Mouse (Mus musculus): Measurements from ENCODE around the gene Rnase2a. TPM values are rescaled to one million over a fixed set of nuclear protein-coding genes. Genes with fewer than 3 reads are reported as not detected.

The Rnase2a gene
- polyA plus RNA-seq, 1 experiment = not detected

Other genes with a start within 250 kb of the Rnase2a start
- gene Rnase10, start 248.4 kb downstream of the Rnase2a start, polyA plus RNA-seq (2012; rRNA removed) = not detected in 2 replicates
- not detected in 2 replicates for gene Rnase9, start 214.2 kb downstream of the Rnase2a start, polyA plus RNA-seq (2012; rRNA removed)
- gene Rnase11, start 205.9 kb downstream of the Rnase2a start, polyA plus RNA-seq (2012; rRNA removed) = not detected in 2 replicates
- gene Rnase12, start 198.5 kb downstream of the Rnase2a start, polyA plus RNA-seq (2012; rRNA removed) = 0.68 and 1.1 TPM in 2 replicates
- gene Olfr750, start 181.7 kb downstream of the Rnase2a start, polyA plus RNA-seq (2012; rRNA removed) = not detected in 2 replicates
- 18.2 TPM in 2 replicates for gene Rnase4, start 165.0 kb downstream of the Rnase2a start, polyA plus RNA-seq (2012; rRNA removed)
- 2.8 and 3.5 TPM in 2 replicates for gene Ang, start 165.0 kb downstream of the Rnase2a start, polyA plus RNA-seq (2012; rRNA removed)
- gene Eddm3b, start 141.7 kb downstream of the Rnase2a start, polyA plus RNA-seq (2012; rRNA removed) = not detected in 2 replicates
- 90.3 and 109 TPM in 2 replicates for gene Rnase6, start 132.2 kb downstream of the Rnase2a start, polyA plus RNA-seq (2012; rRNA removed)
- gene Rnase1, start 109.3 kb downstream of the Rnase2a start, polyA plus RNA-seq (2012; rRNA removed) = 1,669 and 1,717 TPM in 2 replicates
- gene Rnase2b, start 93.9 kb downstream of the Rnase2a start, polyA plus RNA-seq (2012; rRNA removed) = not detected in 2 replicates
- 0.09 TPM in 1 of 2 replicates, not detected in the other for gene Ang2, start 57.0 kb downstream of the Rnase2a start, polyA plus RNA-seq (2012; rRNA removed)
- gene Ear14, start 52.7 kb downstream of the Rnase2a start, polyA plus RNA-seq (2012; rRNA removed) = not detected in 2 replicates
- not detected in 2 replicates for gene Gm7247, start 105.6 kb upstream of the Rnase2a start, polyA plus RNA-seq (2012; rRNA removed)
- not detected in 2 replicates for gene Vmn2r88, start 154.7 kb upstream of the Rnase2a start, polyA plus RNA-seq (2012; rRNA removed)
- gene Vmn2r89, start 195.7 kb upstream of the Rnase2a start, polyA plus RNA-seq (2012; rRNA removed) = not detected in 2 replicates